Mouse (Mus musculus) gastrocnemius, postnatal 4 days (tissue): ENCODE data around the gene Vmn2r84. TPM values are rescaled to one million over a fixed set of nuclear protein-coding genes. Genes with fewer than 3 reads are reported as not detected.

Experiments used
- total RNA-seq, 2 experiments: library from RNA; stranded (reverse); gene quantifications; 2 replicates each; pipeline ENCODE4 v1.2.3; 2021

The Vmn2r84 gene
- total RNA-seq, 2 experiments from 2014 or later, result not detected

Other genes with a start within 250 kb of the Vmn2r84 start
- gene Olfr825, start 227.6 kb downstream of the Vmn2r84 start, total RNA-seq, result not detected
- gene Olfr826, start 210.1 kb downstream of the Vmn2r84 start, total RNA-seq, result not detected
- gene Olfr827, start 179.9 kb downstream of the Vmn2r84 start, total RNA-seq, result not detected
- gene Neurod4, start 114.1 kb downstream of the Vmn2r84 start, total RNA-seq, result not detected
- gene Tespa1, start 71.5 kb downstream of the Vmn2r84 start, total RNA-seq, result 1 to 10 TPM; 1.7 to 2.3 TPM
- gene Vmn2r85, start 35.4 kb upstream of the Vmn2r84 start, total RNA-seq, result not detected
- not detected for gene Vmn2r86, start 61.7 kb upstream of the Vmn2r84 start, total RNA-seq
- gene Vmn2r87, start 103.1 kb upstream of the Vmn2r84 start, total RNA-seq, result not detected